Mouse (Mus musculus) heart, embryonic 15.5 days (tissue): Measurements from ENCODE around the gene Adgrb3. TPM values are rescaled to one million over a fixed set of nuclear protein-coding genes. Genes with fewer than 3 reads are reported as not detected.

Source experiments
- ATAC-seq: fragments of 200-750 bp; cut with Nextera tagmentation; replicated peaks from 2 replicates; pipeline ENCODE4 v1.8.0; 2017; ENCODE audit warnings: low read depth, moderate TSS enrichment; ENCODE audit not compliant: insufficient number of reproducible peaks, insufficient read depth, low FRiP score
- H3K27ac ChIP-seq: fragments of 300-500 bp; sonication (generic); 2 replicates; pipeline ENCODE4 v1.5.1; 2015; ENCODE audit warnings: mild to moderate bottlenecking, inconsistent platforms
- H3K27me3 ChIP-seq: fragments of 300-500 bp; sonication (generic); 2 replicates; pipeline ENCODE4 v1.6.1; 2015; ENCODE audit warnings: inconsistent platforms
- H3K36me3 ChIP-seq: fragments of 300-500 bp; sonication (generic); 2 replicates; pipeline ENCODE4 v1.6.1; 2015; ENCODE audit warnings: mild to moderate bottlenecking, inconsistent platforms
- H3K4me1 ChIP-seq: fragments of 300-500 bp; sonication (generic); replicated peaks from 2 replicates; pipeline ENCODE4 v1.6.1; 2015; ENCODE audit warnings: inconsistent platforms
- H3K4me2 ChIP-seq: fragments of 300-500 bp; sonication (generic); 2 replicates; pipeline ENCODE4 v1.6.1; 2015; ENCODE audit warnings: inconsistent platforms, mild to moderate bottlenecking, moderate library complexity
- H3K4me3 ChIP-seq: fragments of 300-500 bp; sonication (generic); 2 replicates; pipeline ENCODE4 v1.5.1; 2015; ENCODE audit warnings: mild to moderate bottlenecking, inconsistent platforms
- H3K9ac ChIP-seq: fragments of 300-500 bp; sonication (generic); 2 replicates; pipeline ENCODE4 v1.6.1; 2015; ENCODE audit warnings: mild to moderate bottlenecking, inconsistent platforms
- H3K9me3 ChIP-seq: fragments of 300-500 bp; sonication (generic); replicated peaks from 2 replicates; pipeline ENCODE4 v1.6.1; 2016; ENCODE audit warnings: inconsistent platforms
- WGBS: fragments of 180-500 bp; shearing (Covaris S2); methylation state at CpG from one replicate; pipeline ENCODE4 v1.1.7; 2015; ENCODE audit warnings: mixed read lengths; 5-methylcytosine and 5-hydroxymethylcytosine counted together
- polyA plus RNA-seq: library from polyadenylated mRNA; unstranded; fragments of >200 nt; fragmentation: Nextera tagmentation; extraction: Ambion mirVana; gene quantifications from 2 replicates; pipeline ENCODE4 v1.2.1, GENCODE M21; 2015

Gene Adgrb3
- polyA plus RNA-seq, 1 experiment from 2014 or later = 0.18 TPM

GRCm38 (mm10) chr1:25419378-25419777, 410.1 kb downstream of the Adgrb3 start:
- Histone ChIP-seq H3K4me1 (no peaks in the 10 kb centered on the region), H3K9ac (no peak overlapping the region), H3K4me3 (no peak overlapping the region), H3K36me3 (no peaks in the 10 kb centered on the region), H3K27ac (no peak overlapping the region), H3K27me3 (no peaks in the 10 kb centered on the region), H3K9me3 (no peaks in the 10 kb centered on the region), H3K4me2 (no peak overlapping the region)
- ATAC-seq = no peak

GRCm38 (mm10) chr1:25415084-25415483, 414.4 kb downstream of the Adgrb3 start:
- Histone ChIP-seq H3K27ac (no peak overlapping the region), H3K4me3 (no peak overlapping the region), H3K27me3 (no peaks in the 10 kb centered on the region), H3K4me1 (no peaks in the 10 kb centered on the region), H3K36me3 (no peaks in the 10 kb centered on the region), H3K9me3 (no peaks in the 10 kb centered on the region), H3K4me2 (no peak overlapping the region), H3K9ac (no peak overlapping the region)
- 75% methylated on average over 2 of the region's 2 CpGs for WGBS
- ATAC-seq = no peak

GRCm38 (mm10) chr1:25364186-25364585, 465.3 kb downstream of the Adgrb3 start:
- 79% methylated on average over 2 of the region's 2 CpGs for WGBS
- H3K4me1 ChIP-seq = no peaks in the 10 kb centered on the region
- no peaks in the 10 kb centered on the region for H3K27me3 ChIP-seq
- no peak overlapping the region for H3K9ac ChIP-seq
- no peaks in the 10 kb centered on the region for H3K36me3 ChIP-seq
- no peak overlapping the region for H3K27ac ChIP-seq
- H3K4me2 ChIP-seq = no peak overlapping the region
- no peak overlapping the region for H3K4me3 ChIP-seq
- no peak for ATAC-seq
- no peaks in the 10 kb centered on the region for H3K9me3 ChIP-seq

DNA sequence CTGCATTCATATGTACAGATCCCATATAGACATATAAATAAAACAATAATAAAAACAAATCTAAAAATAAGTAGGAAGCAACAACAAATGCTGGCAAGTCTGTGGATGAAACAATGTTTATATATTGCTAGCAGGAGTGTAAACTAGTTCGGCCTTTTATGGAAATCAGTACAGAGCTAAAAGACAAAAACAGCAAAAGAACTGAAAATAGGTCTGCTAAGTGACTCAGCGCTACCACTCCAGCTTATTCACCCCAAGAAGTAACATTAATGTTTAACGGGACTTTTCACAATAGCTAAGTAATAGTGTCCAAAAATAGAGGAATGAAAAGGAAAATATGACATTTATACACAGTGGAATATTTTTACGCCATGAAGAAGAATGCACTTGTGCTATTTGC, 471.0 kb downstream of the Adgrb3 start:
- WGBS = 81% methylated on average over 4 of the region's 4 CpGs
- H3K4me1 ChIP-seq = no peaks in the 10 kb centered on the region
- H3K9me3 ChIP-seq = no peaks in the 10 kb centered on the region
- H3K27ac ChIP-seq = no peak overlapping the region
- no peak overlapping the region for H3K9ac ChIP-seq
- H3K36me3 ChIP-seq = no peaks in the 10 kb centered on the region
- H3K4me3 ChIP-seq = no peak overlapping the region
- ATAC-seq = no peak
- no peaks in the 10 kb centered on the region for H3K27me3 ChIP-seq
- no peak overlapping the region for H3K4me2 ChIP-seq

DNA sequence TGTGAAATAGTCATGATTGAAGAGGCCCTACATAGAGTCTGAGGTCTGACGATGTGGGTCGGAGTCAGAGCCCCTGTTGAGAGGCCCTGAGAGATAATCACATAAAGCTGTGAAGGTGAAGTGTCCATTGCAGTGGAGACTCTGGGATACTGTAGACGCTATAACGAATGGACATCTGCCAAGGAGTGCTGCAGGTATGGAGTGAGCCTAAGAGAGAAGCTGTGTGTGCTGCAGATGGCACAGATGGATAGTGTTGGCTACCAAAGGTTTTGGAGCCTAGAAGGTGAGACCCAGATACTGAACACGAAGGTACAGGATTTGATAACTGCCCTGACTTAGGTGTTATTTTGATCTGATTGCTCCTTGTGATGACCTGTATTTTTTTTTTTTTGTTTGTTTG, 474.0 kb downstream of the Adgrb3 start:
- ATAC-seq = no peak
- 86% methylated on average over 5 of the region's 5 CpGs for WGBS
- no peak overlapping the region for H3K27ac ChIP-seq

DNA sequence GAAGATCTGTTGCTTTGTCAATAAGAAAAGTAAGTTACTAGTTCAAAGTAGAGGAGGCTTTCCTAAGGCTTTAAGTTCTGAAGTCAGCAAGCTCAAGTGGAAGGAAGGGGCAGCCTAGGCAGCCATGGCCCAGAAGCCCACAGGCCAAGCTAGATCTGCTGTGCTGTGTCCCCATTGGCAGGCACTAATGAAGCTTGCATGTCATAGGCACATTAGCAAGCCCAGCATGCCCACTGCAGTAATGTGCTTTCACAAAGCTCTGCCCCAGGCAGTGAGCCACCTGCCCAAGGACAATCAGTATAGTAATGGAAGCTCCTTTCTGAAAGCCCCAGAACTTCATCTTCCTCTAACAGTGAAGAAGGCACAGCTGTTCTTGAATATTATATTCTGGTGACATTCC, 484.6 kb downstream of the Adgrb3 start:
- no peaks in the 10 kb centered on the region for H3K4me1 ChIP-seq
- ATAC-seq = no peak
- H3K9me3 ChIP-seq = no peaks in the 10 kb centered on the region
- no peak overlapping the region for H3K4me2 ChIP-seq
- H3K27me3 ChIP-seq = no peaks in the 10 kb centered on the region
- no peak overlapping the region for H3K4me3 ChIP-seq
- no peak overlapping the region for H3K27ac ChIP-seq
- no peak overlapping the region for H3K9ac ChIP-seq
- H3K36me3 ChIP-seq = no peaks in the 10 kb centered on the region

More for the DNA sequence above, 474.0 kb downstream of the Adgrb3 start:
- no peak overlapping the region for H3K9ac ChIP-seq
- H3K27me3 ChIP-seq = no peaks in the 10 kb centered on the region
- H3K36me3 ChIP-seq = no peaks in the 10 kb centered on the region
- no peak overlapping the region for H3K4me2 ChIP-seq
- H3K4me3 ChIP-seq = no peak overlapping the region
- no peaks in the 10 kb centered on the region for H3K9me3 ChIP-seq
- no peaks in the 10 kb centered on the region for H3K4me1 ChIP-seq

DNA sequence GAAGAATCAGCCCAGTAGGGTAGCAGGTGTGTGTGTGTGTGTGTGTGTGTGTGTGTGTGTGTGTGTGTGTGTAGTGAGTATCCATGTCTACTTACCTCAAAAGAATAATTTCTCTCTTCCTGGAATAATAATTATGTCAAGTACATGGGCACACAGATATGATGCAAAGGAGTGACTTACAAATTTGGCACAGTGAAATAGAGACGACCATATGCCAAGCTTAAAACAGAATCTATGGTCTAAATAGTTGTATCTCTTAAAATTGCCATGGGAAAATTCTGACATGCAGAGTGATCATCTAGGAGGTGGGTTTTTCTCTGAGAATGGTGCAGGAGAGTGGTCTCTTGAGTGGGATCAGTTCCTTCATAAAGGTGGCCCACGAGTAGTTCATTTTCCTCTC, 504.1 kb downstream of the Adgrb3 start:
- H3K36me3 ChIP-seq = no peaks in the 10 kb centered on the region
- H3K27me3 ChIP-seq = no peaks in the 10 kb centered on the region
- no peaks in the 10 kb centered on the region for H3K9me3 ChIP-seq
- no peaks in the 10 kb centered on the region for H3K4me1 ChIP-seq
- no peak for ATAC-seq
- 65% methylated on average over 2 of the region's 2 CpGs for WGBS
- H3K4me3 ChIP-seq = no peak overlapping the region
- no peak overlapping the region for H3K27ac ChIP-seq
- H3K4me2 ChIP-seq = no peak overlapping the region
- no peak overlapping the region for H3K9ac ChIP-seq

- Histone ChIP-seq H3K9me3 (no peaks in the 10 kb centered on the region), H3K9ac (no peak overlapping the region), H3K27ac (no peak overlapping the region), H3K36me3 (no peaks in the 10 kb centered on the region), H3K27me3 (no peaks in the 10 kb centered on the region), H3K4me1 (no peaks in the 10 kb centered on the region), H3K4me3 (no peak overlapping the region), H3K4me2 (no peak overlapping the region)
- ATAC-seq = no peak
These were observed 512.4 kb downstream of the Adgrb3 start for GRCm38 (mm10) chr1:25317142-25317541.

GRCm38 (mm10) chr1:25312344-25312743, 517.2 kb downstream of the Adgrb3 start:
- Histone ChIP-seq H3K27me3 (no peaks in the 10 kb centered on the region), H3K4me1 (no peaks in the 10 kb centered on the region), H3K9me3 (no peaks in the 10 kb centered on the region), H3K4me3 (no peak overlapping the region), H3K4me2 (no peak overlapping the region), H3K36me3 (no peaks in the 10 kb centered on the region), H3K27ac (no peak overlapping the region), H3K9ac (no peak overlapping the region)
- ATAC-seq = no peak
- WGBS = 78% methylated on average over 2 of the region's 2 CpGs

DNA sequence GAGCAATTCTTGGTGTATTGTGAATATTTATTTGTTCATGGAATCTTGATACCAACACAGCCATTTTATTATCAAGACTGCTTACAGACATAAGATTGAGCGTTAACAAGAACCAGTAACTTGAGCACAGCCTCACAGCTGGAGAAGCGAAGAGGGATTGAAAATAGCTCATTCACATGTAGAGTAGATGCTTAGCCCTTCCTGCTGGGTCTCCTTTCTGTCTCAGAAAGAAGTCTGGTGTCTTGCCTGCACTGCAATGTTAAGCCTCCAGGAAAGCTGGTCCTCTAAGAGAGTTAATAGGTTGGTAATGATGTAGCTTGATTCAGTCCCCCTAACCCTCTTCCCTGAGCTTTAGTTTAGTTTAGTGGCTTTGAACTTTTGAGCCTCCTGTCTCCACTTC, 519.4 kb downstream of the Adgrb3 start:
- Histone ChIP-seq H3K4me3 (no peak overlapping the region), H3K9ac (no peak overlapping the region), H3K27ac (no peak overlapping the region), H3K27me3 (no peaks in the 10 kb centered on the region), H3K4me2 (no peak overlapping the region), H3K4me1 (no peaks in the 10 kb centered on the region), H3K9me3 (no peaks in the 10 kb centered on the region), H3K36me3 (no peaks in the 10 kb centered on the region)
- WGBS = 38% methylated on average over 2 of the region's 2 CpGs
- ATAC-seq = no peak

DNA sequence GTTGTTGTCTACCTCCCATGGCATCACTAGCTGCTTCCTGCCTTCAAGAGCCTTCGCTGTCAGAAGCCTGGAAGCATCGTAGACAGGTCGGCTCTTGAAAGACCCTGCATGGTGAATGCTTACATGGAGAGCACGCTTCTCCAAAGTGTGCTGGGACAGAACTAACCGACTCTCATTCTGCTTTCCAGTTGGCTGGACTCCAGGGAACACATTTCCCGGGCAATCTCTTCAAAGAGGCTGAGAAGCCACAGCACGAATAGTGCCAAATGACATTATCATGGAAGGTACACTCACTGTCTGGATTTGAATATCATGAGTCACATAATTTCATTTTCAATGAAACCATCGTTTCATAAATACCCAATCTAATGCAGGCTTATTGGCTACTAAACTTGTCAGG, 548.0 kb downstream of the Adgrb3 start:
- 64% methylated on average over 8 of the region's 8 CpGs for WGBS
- no peaks in the 10 kb centered on the region for H3K36me3 ChIP-seq
- H3K4me3 ChIP-seq = no peak overlapping the region
- H3K9me3 ChIP-seq = no peaks in the 10 kb centered on the region
- no peak for ATAC-seq
- H3K9ac ChIP-seq = no peak overlapping the region
- H3K4me1 ChIP-seq = no peaks in the 10 kb centered on the region
- no peaks in the 10 kb centered on the region for H3K27me3 ChIP-seq
- no peak overlapping the region for H3K27ac ChIP-seq
- H3K4me2 ChIP-seq = no peak overlapping the region

DNA sequence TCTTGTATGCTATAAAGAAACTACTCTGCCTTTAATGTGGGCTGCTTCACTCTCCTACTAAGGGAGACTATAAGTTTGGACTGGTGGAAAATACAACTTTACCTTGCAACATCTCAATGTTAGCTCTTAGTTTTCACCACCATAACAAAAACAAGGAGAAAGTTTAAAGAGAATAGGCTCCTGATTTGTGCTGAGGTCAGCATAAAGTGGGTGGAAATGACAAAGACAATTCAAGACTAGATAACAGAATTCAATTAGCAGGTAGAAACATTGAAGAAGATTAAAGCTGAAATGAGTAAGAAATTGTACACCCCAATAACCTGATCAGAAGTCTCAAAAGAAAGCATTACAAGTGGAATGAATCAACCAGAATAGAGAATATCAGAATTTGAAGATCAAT, 578.9 kb downstream of the Adgrb3 start:
- no peak overlapping the region for H3K4me3 ChIP-seq
- no peaks in the 10 kb centered on the region for H3K36me3 ChIP-seq
- H3K4me2 ChIP-seq = no peak overlapping the region
- no peaks in the 10 kb centered on the region for H3K9me3 ChIP-seq
- H3K27me3 ChIP-seq = no peaks in the 10 kb centered on the region
- no peak for ATAC-seq
- no peak overlapping the region for H3K27ac ChIP-seq
- H3K4me1 ChIP-seq = no peaks in the 10 kb centered on the region
- no peak overlapping the region for H3K9ac ChIP-seq

- no peaks in the 10 kb centered on the region for H3K4me1 ChIP-seq
- H3K4me3 ChIP-seq = no peak overlapping the region
- no peak overlapping the region for H3K9ac ChIP-seq
- H3K27ac ChIP-seq = no peak overlapping the region
- no peaks in the 10 kb centered on the region for H3K27me3 ChIP-seq
- no peak for ATAC-seq
- H3K9me3 ChIP-seq = no peaks in the 10 kb centered on the region
- no peaks in the 10 kb centered on the region for H3K36me3 ChIP-seq
- WGBS = 70% methylated on average over 6 of the region's 6 CpGs
- no peak overlapping the region for H3K4me2 ChIP-seq
These were observed 587.1 kb downstream of the Adgrb3 start for GRCm38 (mm10) chr1:25242436-25242835.
